Mouse (Mus musculus) heart, adult 18-20 months (tissue): ENCODE measurements at regions not wholly inside any gene's neighbourhood (a gene's known extent, or its start where the extent isn't known, plus 50 kb on each side); places are given as distances from the start of the nearest gene placed in this dataset.

Experiments used
- DNase-seq, 2 experiments: peaks; one replicate each; pipeline ENCODE4 v3.0.0; 2021 to 2022; ENCODE audit warnings: mixed read lengths in 1 of 2

DNA sequence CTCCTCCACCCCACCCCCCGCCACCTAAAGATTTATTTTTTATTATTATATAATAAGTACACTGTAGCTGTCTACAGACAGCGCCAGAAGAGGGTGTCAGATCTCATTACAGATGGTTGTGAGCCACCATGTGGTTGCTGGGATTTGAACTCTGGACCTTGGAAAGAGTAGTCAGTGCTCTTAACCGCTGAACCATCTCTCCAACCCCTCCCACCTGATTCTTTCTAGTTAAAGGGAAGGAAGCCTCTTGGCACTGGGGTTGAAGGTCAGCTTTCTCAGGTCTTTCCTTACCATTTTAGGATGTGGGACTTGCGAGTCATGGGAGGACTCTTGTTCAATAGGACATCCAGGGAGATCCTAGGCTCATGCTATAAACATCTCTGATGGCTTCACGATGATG is 54.7 kb downstream of the Hes1 start:
- DNase-seq: no peak

DNA sequence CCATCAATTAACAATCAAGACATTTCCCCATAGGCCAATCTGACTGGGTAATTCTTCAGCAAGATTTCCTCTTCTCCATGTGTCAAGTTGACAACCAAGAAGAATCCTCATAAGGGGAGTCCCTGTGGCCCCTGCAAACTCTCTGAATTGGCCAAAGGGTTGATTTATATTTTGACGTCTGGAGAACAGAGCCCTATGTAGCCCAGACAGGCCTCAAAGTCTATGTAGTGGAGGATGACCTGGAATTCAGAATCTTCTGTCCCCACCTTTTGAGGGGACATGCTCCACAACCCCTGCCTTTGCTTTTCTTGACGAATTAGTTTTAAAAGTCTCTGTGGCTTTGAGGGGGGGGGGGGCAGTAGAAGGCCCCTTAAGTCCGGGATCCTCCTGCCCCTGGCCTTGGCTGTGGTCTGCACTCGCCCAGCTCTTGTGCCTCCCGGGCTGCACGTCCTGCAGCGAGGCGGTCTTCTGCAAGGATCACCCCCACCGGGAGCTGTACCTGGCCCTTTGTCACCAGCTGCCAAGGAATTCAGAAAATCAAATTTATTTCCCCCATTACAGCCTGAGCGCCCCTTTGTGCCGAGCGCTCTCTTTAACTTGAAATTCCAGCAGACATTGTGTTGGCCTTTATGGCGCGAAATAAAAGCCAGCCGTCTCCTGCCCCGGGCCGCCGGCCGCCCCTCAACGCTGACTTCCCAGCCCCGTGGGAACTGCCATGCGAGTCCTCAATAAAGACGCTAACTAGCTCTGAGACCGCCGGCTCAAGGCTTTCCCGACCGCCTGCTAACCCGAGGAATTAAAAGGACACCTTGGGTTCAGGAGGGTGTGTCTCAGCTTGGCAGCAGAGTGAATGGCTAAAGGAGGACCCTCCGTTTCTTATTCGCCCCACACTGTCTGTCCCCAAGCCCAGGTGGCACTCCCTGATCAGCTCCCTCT is 56.4 kb downstream of the Hes1 start:
- no peak for DNase-seq

GRCm38 (mm10) chr16:30121596-30121995 is 57.4 kb downstream of the Hes1 start:
- DNase-seq: no peak

DNA sequence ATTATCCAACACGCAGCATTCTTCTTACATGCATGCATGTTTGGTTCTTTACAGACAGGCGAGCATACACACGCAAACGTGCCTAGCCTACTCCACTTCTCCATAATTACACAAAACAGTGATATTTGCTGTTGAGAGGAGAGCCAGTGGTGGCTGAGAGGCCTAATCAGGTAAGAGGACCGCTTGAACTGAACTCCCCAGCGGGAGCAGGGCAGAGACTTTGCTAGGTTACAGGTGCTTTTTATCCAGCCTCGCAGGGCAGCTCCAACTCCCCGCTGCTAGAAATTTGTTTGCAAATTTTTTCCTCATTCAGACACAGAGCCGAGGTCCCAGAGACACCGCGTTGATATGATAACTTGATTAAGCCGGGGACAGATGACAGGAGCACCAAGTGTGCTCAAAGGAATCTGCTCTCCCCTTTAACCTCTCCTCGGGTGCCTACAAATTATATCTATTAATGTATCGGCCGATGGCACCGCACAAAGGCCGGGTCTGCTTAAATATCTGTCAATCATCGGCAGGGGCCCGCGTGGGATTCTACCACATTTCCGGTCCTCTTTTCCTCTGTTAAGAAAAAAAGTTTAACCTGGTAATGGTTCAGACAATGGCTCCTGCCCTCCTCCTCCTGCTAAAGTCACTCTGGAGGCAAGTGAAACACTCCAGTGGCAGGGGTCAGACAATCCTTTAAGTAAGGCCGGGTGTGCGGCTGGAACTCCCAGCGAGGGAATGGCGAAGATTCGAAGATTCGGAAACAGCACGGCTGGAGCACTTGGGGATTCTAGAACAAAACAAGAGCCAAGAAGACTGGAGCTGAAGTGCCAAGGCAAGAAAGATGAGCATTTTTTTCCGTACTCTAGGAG is 58.3 kb downstream of the Hes1 start:
- DNase-seq: no peak

DNA sequence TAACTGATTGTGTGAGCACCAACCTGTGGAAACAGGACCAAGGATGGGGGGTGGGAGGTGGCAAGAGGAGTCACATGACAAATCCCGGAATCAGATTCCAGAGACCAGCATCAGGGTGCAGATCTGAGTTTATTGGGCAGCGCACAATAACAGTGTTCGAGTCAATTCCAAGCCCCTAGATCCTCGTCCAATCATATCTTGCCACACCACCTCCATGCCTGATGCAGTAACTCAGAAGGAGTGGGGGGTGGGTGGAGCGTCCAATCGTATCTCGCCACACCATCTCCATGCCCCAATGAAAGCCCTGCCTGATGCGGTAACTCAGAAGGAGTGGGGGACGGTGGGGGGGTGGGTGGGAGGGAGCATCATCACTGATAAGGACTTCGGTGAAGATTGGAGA is 62.8 kb downstream of the Hes1 start:
- DNase-seq: no peak

DNA sequence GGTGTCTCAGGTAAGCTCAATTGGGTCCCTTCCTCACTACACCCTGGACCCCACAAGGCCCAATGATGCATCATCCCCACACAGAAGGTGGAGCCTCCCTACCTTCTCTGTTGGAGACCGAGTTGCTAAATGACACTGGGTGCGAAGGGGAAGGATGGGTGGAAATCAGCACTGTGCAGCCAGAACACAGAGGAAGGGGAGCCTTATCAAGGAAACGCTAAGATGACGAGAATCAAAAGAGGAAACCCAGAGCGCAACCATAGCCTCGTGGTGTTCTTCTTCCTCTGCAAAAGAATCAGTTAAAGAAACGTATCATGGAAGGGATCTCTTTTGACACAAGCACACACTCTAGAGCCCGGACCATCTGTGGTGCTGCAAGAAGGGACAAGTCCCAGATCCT is 64.6 kb downstream of the Hes1 start:
- no peak for DNase-seq

GRCm38 (mm10) chr16:30129218-30130112 is 65.3 kb downstream of the Hes1 start:
- DNase-seq: no peak

DNA sequence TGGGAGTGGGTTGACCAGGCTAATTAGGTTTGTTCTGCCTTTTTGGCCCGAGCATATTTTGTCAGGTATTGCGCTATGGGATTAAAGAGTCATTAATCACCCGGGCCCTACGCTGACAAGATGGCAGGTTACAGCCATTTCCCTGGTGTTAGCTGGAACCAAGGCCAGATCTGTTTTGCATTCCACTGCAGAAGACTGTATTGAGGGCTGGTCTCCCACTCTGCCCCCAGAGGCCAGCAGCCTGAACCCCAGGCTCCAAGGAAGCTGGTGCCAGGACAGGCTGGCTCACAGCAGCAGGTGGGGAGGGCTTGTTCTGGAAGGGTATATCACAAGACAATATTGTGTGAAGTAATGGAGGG is 65.9 kb downstream of the Hes1 start:
- DNase-seq: no peak

- no peak for DNase-seq
Observed at GRCm38 (mm10) chr16:30132086-30132485, 67.9 kb downstream of the Hes1 start.

GRCm38 (mm10) chr16:30134642-30135165 is 70.5 kb downstream of the Hes1 start:
- DNase-seq: peak; percentile 9 to 22

DNA sequence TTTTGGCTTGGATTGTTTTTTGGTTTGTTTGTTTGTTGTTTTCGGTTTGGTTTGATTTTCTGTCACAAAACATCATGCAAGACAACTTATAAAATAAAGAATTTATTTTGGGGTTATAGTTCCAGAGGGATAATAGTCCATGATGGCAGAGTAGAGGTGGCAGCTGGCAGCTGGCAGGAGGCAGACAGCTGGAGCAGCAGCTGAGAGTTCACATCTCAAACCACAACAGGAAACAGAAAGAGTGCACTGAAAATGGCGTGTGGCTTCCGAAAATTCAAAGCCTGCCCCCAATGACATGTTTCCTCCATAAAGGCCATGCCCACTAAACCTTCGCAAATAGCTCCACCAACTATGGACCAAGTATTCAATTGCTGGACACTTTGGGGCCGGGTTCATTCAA is 72.7 kb downstream of the Hes1 start:
- DNase-seq: no peak

GRCm38 (mm10) chr16:30137812-30138211 is 73.6 kb downstream of the Hes1 start:
- DNase-seq: no peak

GRCm38 (mm10) chr16:30144818-30145464 is 80.8 kb downstream of the Hes1 start:
- DNase-seq: peak in 1 of 2 experiments; percentile 9

GRCm38 (mm10) chr16:30145465-30146207 is 81.5 kb downstream of the Hes1 start:
- peak; percentile 28 to 74 for DNase-seq

DNA sequence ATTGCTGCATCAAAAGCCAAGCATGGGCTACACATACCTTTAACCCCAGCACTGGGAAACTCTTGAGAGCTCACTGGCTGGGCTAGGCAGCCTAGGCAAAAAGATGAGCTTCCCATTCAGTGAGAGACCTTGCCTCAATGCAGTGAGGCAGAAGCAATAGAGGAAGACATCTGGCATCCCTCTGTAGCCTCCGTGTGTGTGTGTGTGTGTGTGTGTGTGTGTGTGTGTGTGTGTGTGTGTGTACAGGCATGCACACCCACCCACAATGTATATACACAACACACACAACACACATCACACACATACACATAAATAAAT is 82.0 kb downstream of the Hes1 start:
- DNase-seq: no peak

DNA sequence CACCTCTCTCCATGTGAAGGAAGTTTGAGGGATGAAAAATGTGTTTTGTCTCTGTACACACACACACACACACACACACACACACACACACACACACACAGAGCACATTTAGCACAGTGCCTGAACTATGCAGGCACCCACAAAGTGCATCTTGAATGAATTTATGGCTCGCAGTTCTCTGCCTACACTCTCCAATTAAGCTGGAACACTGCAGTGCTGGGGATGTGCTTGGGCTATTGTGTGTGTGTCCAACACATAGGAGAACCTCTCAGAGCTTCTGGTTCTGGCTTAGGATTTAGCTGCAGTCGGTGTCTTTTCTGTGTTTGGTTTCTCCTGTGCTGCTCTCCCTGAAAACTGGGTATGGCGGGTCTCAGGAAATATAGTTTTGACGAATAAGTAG is 83.1 kb downstream of the Hes1 start:
- no peak for DNase-seq

- peak in 1 of 2 experiments; percentile 7 for DNase-seq
Observed at GRCm38 (mm10) chr16:30151104-30151503, 86.9 kb downstream of the Hes1 start.

- DNase-seq: no peak
Observed at GRCm38 (mm10) chr16:30155070-30155469, 90.9 kb downstream of the Hes1 start.

DNA sequence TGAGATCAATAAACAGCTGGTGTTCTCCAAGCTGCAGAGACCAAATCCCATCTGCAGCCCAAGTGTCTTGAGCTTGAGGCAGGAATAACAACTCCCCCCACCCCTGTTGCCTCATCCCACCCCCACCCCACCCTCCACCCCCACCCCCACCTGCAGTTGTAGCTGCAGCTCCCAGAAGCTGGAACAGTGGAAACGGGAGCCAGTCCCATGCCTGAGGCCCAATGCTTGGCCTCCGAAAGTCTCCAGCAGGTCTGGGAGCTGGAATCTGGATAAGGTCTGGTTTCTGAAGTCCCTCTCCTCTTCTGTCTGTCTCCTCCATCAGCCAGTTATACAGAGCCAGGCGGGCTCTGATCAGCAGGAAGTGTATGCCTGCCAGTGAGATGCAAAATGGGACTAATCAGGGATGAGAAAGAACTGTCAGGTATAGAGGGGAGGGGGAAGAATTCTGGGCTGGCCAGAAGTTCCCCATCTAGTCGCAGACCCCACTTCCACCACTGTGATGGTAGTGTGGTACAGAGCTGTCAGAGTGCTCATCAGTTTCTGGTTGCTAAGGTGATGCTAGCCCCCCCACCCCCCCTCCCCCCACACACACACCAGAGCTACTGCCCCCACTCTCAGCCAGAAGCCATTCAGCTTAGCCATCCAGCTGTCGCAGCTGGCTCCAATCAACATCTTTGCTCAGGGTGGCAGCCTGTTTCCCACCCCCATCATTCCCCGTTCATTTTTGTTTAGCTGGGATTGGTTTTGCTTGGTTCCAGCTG is 91.5 kb downstream of the Hes1 start:
- no peak for DNase-seq

DNA sequence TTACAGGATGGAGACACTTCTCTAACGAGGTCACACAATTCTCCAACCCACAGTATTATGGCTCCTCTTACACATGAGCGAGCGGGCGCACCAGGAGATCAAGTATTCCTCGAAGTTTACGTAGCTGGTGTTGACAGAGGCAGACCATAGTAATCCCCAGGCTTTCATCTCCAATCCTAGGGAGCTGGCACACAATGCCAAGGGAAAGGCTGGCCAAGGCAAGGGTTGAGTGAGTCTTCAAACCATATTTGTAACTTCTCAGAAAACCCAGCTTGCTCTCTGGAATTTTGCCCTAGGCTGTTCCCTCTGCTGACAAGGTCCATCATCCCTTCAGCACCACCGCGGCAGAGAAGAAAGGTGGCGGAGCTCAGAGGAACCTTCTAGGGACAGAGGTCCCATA is 94.0 kb downstream of the Hes1 start:
- no peak for DNase-seq
